Mouse (Mus musculus) kidney, embryonic 16.5 days (tissue): ENCODE results near the gene C1qa. TPM values are rescaled to one million over a fixed set of nuclear protein-coding genes. Genes with fewer than 3 reads are reported as not detected.

Experiments
- ATAC-seq: fragments of 200-750 bp; cut with Nextera tagmentation; 2 replicates; pipeline ENCODE4 v1.8.0; 2017; ENCODE audit warnings: moderate TSS enrichment; ENCODE audit not compliant: low FRiP score, low TSS enrichment
- H3K27ac ChIP-seq: fragments of 300-500 bp; sonication (generic); 2 replicates; pipeline ENCODE4 v1.5.1; 2014; ENCODE audit warnings: low read length
- H3K27me3 ChIP-seq: fragments of 300-500 bp; sonication (generic); 2 replicates; pipeline ENCODE4 v1.6.1; 2014; ENCODE audit warnings: low read length, control low read depth, mixed read lengths; ENCODE audit not compliant: insufficient read depth
- H3K36me3 ChIP-seq: fragments of 300-500 bp; sonication (generic); 2 replicates; pipeline ENCODE4 v1.6.1; 2014; ENCODE audit warnings: low read length, control low read depth, mixed read lengths; ENCODE audit not compliant: insufficient read depth
- H3K4me1 ChIP-seq: fragments of 300-500 bp; sonication (generic); 2 replicates; pipeline ENCODE4 v1.6.1; 2014; ENCODE audit warnings: low read length, control low read depth, mixed read lengths; ENCODE audit not compliant: insufficient read depth
- H3K4me2 ChIP-seq: fragments of 300-500 bp; sonication (generic); replicated peaks from 2 replicates; pipeline ENCODE4 v1.6.1; 2014; ENCODE audit warnings: low read depth, low read length
- H3K4me3 ChIP-seq: fragments of 300-500 bp; sonication (generic); 2 replicates; pipeline ENCODE4 v1.5.1; 2014; ENCODE audit warnings: mild to moderate bottlenecking, low read length
- H3K9ac ChIP-seq: fragments of 300-500 bp; sonication (generic); replicated peaks from 2 replicates; pipeline ENCODE4 v1.6.1; 2014; ENCODE audit warnings: low read length
- H3K9me3 ChIP-seq: fragments of 300-500 bp; sonication (generic); 2 replicates; pipeline ENCODE4 v1.6.1; 2016; ENCODE audit warnings: low read length, control low read depth
- WGBS: fragments of 180-500 bp; shearing (Covaris S2); extraction: QIAGEN DNeasy Blood & Tissue Kit; methylation state at CpG from one replicate; pipeline ENCODE4 v1.1.7; 2014; 5-methylcytosine and 5-hydroxymethylcytosine counted together
- polyA plus RNA-seq: library from polyadenylated mRNA; unstranded; fragments of >200 nt; fragmentation: Nextera tagmentation; extraction: Ambion mirVana; gene quantifications from 2 replicates; pipeline ENCODE4 v1.2.1, GENCODE M21; 2015

Gene C1qa
- polyA plus RNA-seq, 1 experiment from 2014 or later, result 26.4 TPM

DNA sequence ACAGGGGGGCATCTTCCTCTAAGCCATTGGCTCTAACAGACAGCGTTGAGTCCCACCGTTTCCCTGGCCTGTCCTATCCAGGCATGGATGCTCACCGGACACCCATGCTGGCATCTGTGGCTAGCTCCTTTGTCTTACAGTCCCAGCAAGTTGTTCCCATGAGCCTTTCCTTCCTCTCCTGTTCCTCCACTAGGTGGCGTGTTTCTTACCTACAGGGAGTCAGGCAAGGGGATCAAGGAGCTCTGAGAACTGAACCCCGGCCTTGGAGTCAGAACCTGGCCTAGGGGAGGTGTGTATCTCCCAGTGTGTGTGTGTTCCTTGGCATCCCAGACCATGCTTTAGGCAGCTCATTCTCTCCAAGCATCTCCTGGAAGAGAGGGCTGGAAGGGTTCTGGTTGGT lies 30.3 kb upstream of the C1qa start:
- H3K27me3 ChIP-seq, result peaks cover 11% of the 10 kb centered on the region
- no peak overlapping the region for H3K27ac ChIP-seq
- 17% methylated on average over 5 of the region's 5 CpGs for WGBS

GRCm38 (mm10) chr4:136925804-136926203 lies 27.2 kb upstream of the C1qa start:
- no peaks in the 10 kb centered on the region for H3K4me1 ChIP-seq
- 27% methylated on average over 15 of the region's 15 CpGs for WGBS
- H3K4me3 ChIP-seq, result no peak overlapping the region
- no peak overlapping the region for H3K9ac ChIP-seq
- H3K27me3 ChIP-seq, result peaks cover 14% of the 10 kb centered on the region
- no peak overlapping the region for H3K27ac ChIP-seq
- H3K9me3 ChIP-seq, result no peaks in the 10 kb centered on the region
- no peak overlapping the region for H3K4me2 ChIP-seq
- no peak for ATAC-seq
- H3K36me3 ChIP-seq, result no peaks in the 10 kb centered on the region

More for the DNA sequence above, 30.3 kb upstream of the C1qa start:
- H3K4me2 ChIP-seq, result no peak overlapping the region
- no peaks in the 10 kb centered on the region for H3K9me3 ChIP-seq
- ATAC-seq, result no peak
- no peaks in the 10 kb centered on the region for H3K4me1 ChIP-seq
- H3K36me3 ChIP-seq, result no peaks in the 10 kb centered on the region
- no peak overlapping the region for H3K4me3 ChIP-seq
- no peak overlapping the region for H3K9ac ChIP-seq

DNA sequence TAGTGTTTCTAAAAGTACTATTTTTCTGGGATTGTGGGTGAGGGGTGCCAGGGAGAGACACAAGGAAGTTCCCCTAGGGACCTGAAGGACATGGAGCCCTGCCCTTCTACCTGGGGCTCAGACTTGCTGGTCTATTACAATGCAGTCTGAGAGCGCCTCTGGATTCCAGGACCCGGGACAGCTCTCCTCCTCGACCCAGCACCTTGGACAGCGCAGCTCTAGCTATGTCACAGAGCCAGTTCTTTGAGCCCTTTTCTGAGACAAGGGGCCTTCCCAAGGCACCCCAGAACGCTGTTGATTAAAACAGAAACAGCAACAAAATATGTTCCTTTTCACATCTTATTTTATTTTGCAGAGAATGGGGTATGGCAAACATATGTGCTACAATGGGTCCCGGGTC lies 25.9 kb upstream of the C1qa start:
- Histone ChIP-seq H3K4me2 (no peak overlapping the region), H3K9ac (no peak overlapping the region), H3K27ac (no peak overlapping the region), H3K4me3 (no peak overlapping the region), H3K4me1 (no peaks in the 10 kb centered on the region), H3K9me3 (no peaks in the 10 kb centered on the region), H3K27me3 (peaks cover 14% of the 10 kb centered on the region), H3K36me3 (no peaks in the 10 kb centered on the region)
- WGBS, result 5% methylated on average over 6 of the region's 6 CpGs
- ATAC-seq, result peak; percentile 39; the same call in 1 of the 2 replicates

DNA sequence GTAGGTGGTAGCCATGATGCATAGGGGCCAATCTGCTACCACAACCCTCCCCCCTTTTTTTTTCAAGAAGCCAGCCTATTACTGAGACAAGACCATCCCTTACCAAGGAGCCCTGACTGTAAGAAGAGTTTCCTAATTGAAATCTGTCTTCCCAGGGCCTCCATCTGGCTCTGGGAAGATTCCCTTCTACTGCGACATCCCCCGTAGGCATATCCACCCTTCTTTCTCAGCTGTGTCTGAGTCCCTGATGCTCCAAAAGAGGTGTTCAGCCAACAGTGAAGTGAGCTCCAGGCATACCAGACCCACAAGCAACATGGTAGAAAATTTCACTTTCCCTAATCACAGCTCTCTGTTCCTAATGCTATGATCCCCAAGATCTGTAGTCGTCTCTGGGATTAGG lies 20.9 kb upstream of the C1qa start:
- ATAC-seq, result no peak
- 75% methylated on average over 3 of the region's 3 CpGs for WGBS
- H3K36me3 ChIP-seq, result no peaks in the 10 kb centered on the region
- no peak overlapping the region for H3K4me2 ChIP-seq
- H3K4me3 ChIP-seq, result no peak overlapping the region
- H3K9me3 ChIP-seq, result no peaks in the 10 kb centered on the region
- peaks cover 10% of the 10 kb centered on the region; the same call in 1 of the 2 replicates for H3K4me1 ChIP-seq
- no peak overlapping the region for H3K27ac ChIP-seq
- H3K9ac ChIP-seq, result no peak overlapping the region
- peaks cover 9% of the 10 kb centered on the region; the same call in 1 of the 2 replicates for H3K27me3 ChIP-seq

- no peak for ATAC-seq
- Histone ChIP-seq H3K27me3 (peaks cover 12% of the 10 kb centered on the region; the same call in 1 of the 2 replicates), H3K36me3 (no peaks in the 10 kb centered on the region), H3K27ac (no peak overlapping the region), H3K4me3 (no peak overlapping the region), H3K9ac (no peak overlapping the region), H3K9me3 (no peaks in the 10 kb centered on the region), H3K4me1 (peaks cover 10% of the 10 kb centered on the region; the same call in 1 of the 2 replicates), H3K4me2 (no peak overlapping the region)
- WGBS, result 85% methylated on average over 8 of the region's 8 CpGs
Measured at GRCm38 (mm10) chr4:136918834-136919233, 20.2 kb upstream of the C1qa start.

DNA sequence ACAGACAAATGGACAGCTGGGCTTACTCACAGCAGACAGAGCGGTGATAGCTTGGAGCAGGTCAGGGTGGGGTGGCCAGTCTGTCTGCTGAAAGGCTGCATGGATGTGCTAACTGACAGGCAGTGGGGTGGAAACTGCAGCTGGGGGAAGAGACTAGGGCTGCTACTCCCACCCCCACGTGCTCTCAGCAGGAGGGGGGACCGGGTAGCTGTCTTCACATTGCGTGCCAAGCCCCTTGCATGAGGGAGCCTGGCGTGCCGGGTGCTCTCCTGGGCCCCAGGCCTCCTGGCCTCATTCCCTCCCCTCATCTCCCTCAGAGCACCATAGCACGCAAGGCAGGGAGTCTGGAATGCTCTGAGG lies 18.5 kb upstream of the C1qa start:
- WGBS, result 14% methylated on average over 6 of the region's 7 CpGs
- ATAC-seq, result peak; percentile 52; the same call in 1 of the 2 replicates
- no peak overlapping the region for H3K4me3 ChIP-seq

GRCm38 (mm10) chr4:136916359-136917164 lies 18.0 kb upstream of the C1qa start:
- H3K9me3 ChIP-seq, result no peaks in the 10 kb centered on the region
- H3K4me1 ChIP-seq, result peaks cover 10% of the 10 kb centered on the region; the same call in 1 of the 2 replicates
- peaks cover 28% of the 10 kb centered on the region for H3K27me3 ChIP-seq
- WGBS, result 39% methylated on average over 20 of the region's 20 CpGs
- no peak overlapping the region for H3K4me2 ChIP-seq
- no peak overlapping the region for H3K4me3 ChIP-seq
- no peak overlapping the region for H3K27ac ChIP-seq
- H3K9ac ChIP-seq, result no peak overlapping the region
- peak; percentile 49; the same call in 1 of the 2 replicates for ATAC-seq
- no peaks in the 10 kb centered on the region for H3K36me3 ChIP-seq

More for the DNA sequence above, 18.5 kb upstream of the C1qa start:
- peaks cover 10% of the 10 kb centered on the region; the same call in 1 of the 2 replicates for H3K4me1 ChIP-seq
- H3K9ac ChIP-seq, result no peak overlapping the region
- H3K36me3 ChIP-seq, result no peaks in the 10 kb centered on the region
- H3K27ac ChIP-seq, result no peak overlapping the region
- H3K27me3 ChIP-seq, result peaks cover 22% of the 10 kb centered on the region
- no peaks in the 10 kb centered on the region for H3K9me3 ChIP-seq
- H3K4me2 ChIP-seq, result no peak overlapping the region

DNA sequence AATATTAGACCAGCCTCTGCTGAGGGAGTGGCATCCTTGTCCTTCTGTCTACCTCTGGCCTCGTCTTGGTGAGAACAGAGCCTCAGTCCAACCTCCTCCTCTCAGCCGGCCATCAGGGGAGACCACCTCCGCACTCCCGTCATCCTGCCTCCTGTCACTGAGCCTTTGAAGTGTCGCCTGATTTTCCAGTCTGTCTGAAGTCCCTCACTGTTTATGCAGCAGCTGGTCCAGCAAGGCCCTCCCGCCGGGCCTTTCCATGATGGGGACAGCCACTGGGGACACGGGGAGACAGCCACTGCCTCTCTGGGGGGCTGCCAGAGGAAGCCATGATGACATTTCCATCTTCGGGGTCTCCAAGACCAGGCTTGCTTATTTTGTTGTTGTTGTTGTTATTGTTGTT lies 14.2 kb upstream of the C1qa start:
- H3K4me1 ChIP-seq, result peaks cover 10% of the 10 kb centered on the region; the same call in 1 of the 2 replicates
- no peak overlapping the region for H3K4me2 ChIP-seq
- H3K9ac ChIP-seq, result no peak overlapping the region
- 12% methylated on average over 9 of the region's 9 CpGs for WGBS
- H3K4me3 ChIP-seq, result no peak overlapping the region
- H3K27ac ChIP-seq, result no peak overlapping the region
- H3K9me3 ChIP-seq, result no peaks in the 10 kb centered on the region
- no peak for ATAC-seq
- peaks cover 53% of the 10 kb centered on the region for H3K27me3 ChIP-seq
- no peaks in the 10 kb centered on the region for H3K36me3 ChIP-seq

GRCm38 (mm10) chr4:136911804-136912203 lies 13.2 kb upstream of the C1qa start:
- H3K27me3 ChIP-seq, result peaks cover 55% of the 10 kb centered on the region
- H3K9me3 ChIP-seq, result no peaks in the 10 kb centered on the region
- no peak for ATAC-seq
- H3K4me3 ChIP-seq, result no peak overlapping the region
- H3K36me3 ChIP-seq, result no peaks in the 10 kb centered on the region
- H3K27ac ChIP-seq, result no peak overlapping the region
- H3K4me1 ChIP-seq, result peaks cover under 1% of the 10 kb centered on the region; the same call in 1 of the 2 replicates
- no peak overlapping the region for H3K4me2 ChIP-seq
- WGBS, result 38% methylated on average over 9 of the region's 9 CpGs
- no peak overlapping the region for H3K9ac ChIP-seq

DNA sequence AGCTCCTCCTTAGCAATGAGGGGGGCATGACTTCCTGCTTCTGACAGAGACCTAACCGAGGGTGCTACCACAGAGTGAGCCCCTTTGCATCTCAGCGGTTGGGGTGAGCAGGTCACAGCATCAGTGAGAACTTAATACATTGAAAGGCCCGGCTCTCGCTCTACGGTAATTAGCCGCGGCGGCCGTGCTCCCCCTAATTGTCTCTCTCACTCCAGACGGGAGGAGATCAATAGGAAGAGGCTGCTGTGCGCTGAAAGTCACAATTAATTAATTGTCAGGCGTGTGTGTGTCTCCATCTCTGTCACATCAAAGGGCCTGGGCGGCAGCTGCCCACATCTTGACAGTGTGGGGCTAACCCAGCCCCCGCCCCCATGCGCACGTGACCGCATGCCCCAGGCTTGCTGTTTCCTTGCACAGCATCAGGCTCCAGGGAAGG lies 12.6 kb upstream of the C1qa start:
- no peaks in the 10 kb centered on the region for H3K4me1 ChIP-seq
- no peak overlapping the region for H3K4me2 ChIP-seq
- no peaks in the 10 kb centered on the region for H3K9me3 ChIP-seq
- ATAC-seq, result no peak
- H3K36me3 ChIP-seq, result no peaks in the 10 kb centered on the region
- H3K4me3 ChIP-seq, result no peak overlapping the region
- peaks cover 61% of the 10 kb centered on the region for H3K27me3 ChIP-seq
- no peak overlapping the region for H3K27ac ChIP-seq
- no peak overlapping the region for H3K9ac ChIP-seq
- 4% methylated on average over 17 of the region's 17 CpGs for WGBS
